Mouse (Mus musculus) limb, embryonic 11.5 days (tissue): ENCODE results near the gene Pln. TPM values are rescaled to one million over a fixed set of nuclear protein-coding genes. Genes with fewer than 3 reads are reported as not detected.

Experiments used
- ATAC-seq: fragments of 200-750 bp; cut with Nextera tagmentation; 2 replicates; pipeline ENCODE4 v1.8.0; 2017; ENCODE audit warnings: low read depth; ENCODE audit not compliant: insufficient number of reproducible peaks, low FRiP score, low TSS enrichment
- DNase-seq: peaks from one replicate; pipeline ENCODE4 v3.0.0-alpha.2; 2015; ENCODE audit warnings: low spot score
- H3K27ac ChIP-seq: fragments of 300-500 bp; sonication (generic); replicated peaks from 2 replicates; pipeline ENCODE4 v1.5.1; 2014; ENCODE audit warnings: low read depth, mild to moderate bottlenecking, low read length
- H3K27me3 ChIP-seq: fragments of 300-500 bp; sonication (generic); 2 replicates; pipeline ENCODE4 v1.6.1; 2014; ENCODE audit warnings: mild to moderate bottlenecking, low read length, mixed read lengths; ENCODE audit not compliant: control insufficient read depth, insufficient read depth
- H3K36me3 ChIP-seq: fragments of 300-500 bp; sonication (generic); 2 replicates; pipeline ENCODE4 v1.6.1; 2014; ENCODE audit warnings: mild to moderate bottlenecking, low read length, moderate library complexity, mixed read lengths; ENCODE audit not compliant: control insufficient read depth, insufficient read depth
- H3K4me1 ChIP-seq: fragments of 300-500 bp; sonication (generic); 2 replicates; pipeline ENCODE4 v1.6.1; 2014; ENCODE audit warnings: low read length, mixed read lengths; ENCODE audit not compliant: control insufficient read depth, insufficient read depth
- H3K4me2 ChIP-seq: fragments of 300-500 bp; sonication (generic); 2 replicates; pipeline ENCODE4 v1.6.1; 2014; ENCODE audit warnings: low read depth, mild to moderate bottlenecking, moderate library complexity; ENCODE audit not compliant: severe bottlenecking
- H3K4me3 ChIP-seq: fragments of 300-500 bp; sonication (generic); 2 replicates; pipeline ENCODE4 v1.5.1; 2014; ENCODE audit warnings: low read depth, low read length
- H3K9ac ChIP-seq: fragments of 300-500 bp; sonication (generic); 2 replicates; pipeline ENCODE4 v1.6.1; 2014; ENCODE audit warnings: mild to moderate bottlenecking, low read length
- H3K9me3 ChIP-seq: fragments of 300-500 bp; sonication (generic); 2 replicates; pipeline ENCODE4 v1.6.1; 2016; ENCODE audit warnings: low read length; ENCODE audit not compliant: control insufficient read depth
- WGBS: fragments of 180-500 bp; shearing (Covaris S2); extraction: QIAGEN DNeasy Blood & Tissue Kit; methylation state at CpG from one replicate; pipeline ENCODE4 v1.1.7; 2014; 5-methylcytosine and 5-hydroxymethylcytosine counted together
- polyA plus RNA-seq: library from polyadenylated mRNA; unstranded; fragments of >200 nt; fragmentation: Nextera tagmentation; extraction: Ambion mirVana; gene quantifications from 2 replicates; pipeline ENCODE4 v1.2.1, GENCODE M21; 2014

Pln gene
- polyA plus RNA-seq, 1 experiment from 2014 or later = 2.5 TPM

GRCm38 (mm10) chr10:53335974-53336373 is 1.5 kb upstream of the Pln start:
- ATAC-seq = no peak
- DNase-seq = no peak
- H3K27me3 ChIP-seq = no peaks in the 10 kb centered on the region
- H3K27ac ChIP-seq = no peak overlapping the region
- H3K9ac ChIP-seq = no peak overlapping the region
- H3K36me3 ChIP-seq = no peaks in the 10 kb centered on the region
- H3K4me2 ChIP-seq = no peak overlapping the region
- whole genome bisulfite sequencing = 92% methylated on average over 3 of the region's 3 CpGs
- H3K4me3 ChIP-seq = no peak overlapping the region
- H3K4me1 ChIP-seq = no peaks in the 10 kb centered on the region
- no peaks in the 10 kb centered on the region for H3K9me3 ChIP-seq

GRCm38 (mm10) chr10:53339045-53339444 is 1.6 kb downstream of the Pln start:
- DNase-seq (no peak), ATAC-seq (no peak)
- Histone ChIP-seq H3K27me3 (no peaks in the 10 kb centered on the region), H3K9me3 (no peaks in the 10 kb centered on the region), H3K4me2 (no peak overlapping the region), H3K4me3 (no peak overlapping the region), H3K36me3 (no peaks in the 10 kb centered on the region), H3K27ac (no peak overlapping the region), H3K4me1 (no peaks in the 10 kb centered on the region), H3K9ac (no peak overlapping the region)
- 74% methylated on average over 2 of the region's 2 CpGs for WGBS

GRCm38 (mm10) chr10:53341288-53341965 is 4.0 kb downstream of the Pln start:
- Histone ChIP-seq H3K36me3 (no peaks in the 10 kb centered on the region), H3K4me1 (no peaks in the 10 kb centered on the region), H3K9me3 (no peaks in the 10 kb centered on the region), H3K9ac (no peak overlapping the region), H3K27me3 (no peaks in the 10 kb centered on the region), H3K27ac (no peak overlapping the region), H3K4me2 (no peak overlapping the region), H3K4me3 (no peak overlapping the region)
- WGBS = 79% methylated on average over 7 of the region's 7 CpGs
- no peak for ATAC-seq
- DNase-seq = no peak

- no peak for ATAC-seq
- no peak for DNase-seq
- WGBS = 86% methylated on average over 9 of the region's 9 CpGs
- Histone ChIP-seq H3K9me3 (no peaks in the 10 kb centered on the region), H3K36me3 (no peaks in the 10 kb centered on the region), H3K4me2 (no peak overlapping the region), H3K9ac (no peak overlapping the region), H3K4me3 (no peak overlapping the region), H3K4me1 (no peaks in the 10 kb centered on the region), H3K27me3 (no peaks in the 10 kb centered on the region), H3K27ac (no peak overlapping the region)
These were observed 4.8 kb downstream of the Pln start for GRCm38 (mm10) chr10:53342166-53342728.

GRCm38 (mm10) chr10:53343384-53343783 is 5.9 kb downstream of the Pln start:
- DNase-seq (no peak), ATAC-seq (no peak)
- Histone ChIP-seq H3K9me3 (no peaks in the 10 kb centered on the region), H3K27me3 (no peaks in the 10 kb centered on the region), H3K36me3 (no peaks in the 10 kb centered on the region), H3K27ac (no peak overlapping the region), H3K9ac (no peak overlapping the region), H3K4me1 (no peaks in the 10 kb centered on the region), H3K4me2 (no peak overlapping the region), H3K4me3 (no peak overlapping the region)
- WGBS = 45% methylated on average over 6 of the region's 6 CpGs

GRCm38 (mm10) chr10:53343865-53344264 is 6.4 kb downstream of the Pln start:
- Histone ChIP-seq H3K9ac (no peak overlapping the region), H3K36me3 (no peaks in the 10 kb centered on the region), H3K9me3 (no peaks in the 10 kb centered on the region), H3K4me1 (no peaks in the 10 kb centered on the region), H3K27me3 (no peaks in the 10 kb centered on the region), H3K4me3 (no peak overlapping the region), H3K4me2 (no peak overlapping the region), H3K27ac (no peak overlapping the region)
- DNase-seq = no peak
- 83% methylated on average over 10 of the region's 10 CpGs for WGBS
- ATAC-seq = no peak

GRCm38 (mm10) chr10:53345508-53345907 is 8.0 kb downstream of the Pln start:
- Histone ChIP-seq H3K9me3 (no peaks in the 10 kb centered on the region), H3K36me3 (no peaks in the 10 kb centered on the region), H3K4me2 (no peak overlapping the region), H3K9ac (no peak overlapping the region), H3K4me1 (no peaks in the 10 kb centered on the region), H3K27me3 (no peaks in the 10 kb centered on the region), H3K27ac (no peak overlapping the region), H3K4me3 (no peak overlapping the region)
- no peak for DNase-seq
- ATAC-seq = no peak
- 86% methylated on average over 4 of the region's 4 CpGs for WGBS

- DNase-seq (peak; percentile 59), ATAC-seq (no peak)
- H3K36me3 ChIP-seq = no peaks in the 10 kb centered on the region
- H3K27ac ChIP-seq = no peak overlapping the region
- H3K4me1 ChIP-seq = no peaks in the 10 kb centered on the region
- no peaks in the 10 kb centered on the region for H3K27me3 ChIP-seq
- no peak overlapping the region for H3K4me3 ChIP-seq
- H3K4me2 ChIP-seq = no peak overlapping the region
- 49% methylated on average over 3 of the region's 3 CpGs for WGBS
- H3K9me3 ChIP-seq = no peaks in the 10 kb centered on the region
- H3K9ac ChIP-seq = no peak overlapping the region
These were observed 9.0 kb downstream of the Pln start for GRCm38 (mm10) chr10:53346506-53346905.

- Histone ChIP-seq H3K4me3 (no peak overlapping the region), H3K27ac (no peak overlapping the region), H3K27me3 (no peaks in the 10 kb centered on the region), H3K4me1 (no peaks in the 10 kb centered on the region), H3K4me2 (no peak overlapping the region), H3K9me3 (no peaks in the 10 kb centered on the region), H3K9ac (no peak overlapping the region), H3K36me3 (no peaks in the 10 kb centered on the region)
- DNase-seq (no peak), ATAC-seq (no peak)
- WGBS = 89% methylated on average over 5 of the region's 5 CpGs
These were observed 9.4 kb downstream of the Pln start for GRCm38 (mm10) chr10:53346916-53347315.
